Comparison of ENCODE assay signal across 22 mouse cellular contexts in genomic region chr14:101951107-101951506, GRCm38 (mm10).
A peak's percentile ranks its signal among the peaks of the same experiment; 100 is the strongest.
DNase-seq lines count a peak whose midpoint lies in the region; ATAC-seq and TF ChIP-seq lines count a peak whose summit lies in the region.
"Had no signal": no experiment of that assay in that cellular context is flagged by ENCODE, and none has a peak within 500 bp of the region (broad histone marks: within the 10 kb centered on the region; RNA-seq: fewer than 3 reads in every experiment).

No protein-coding gene starts in this region.

- H3K9me3 ChIP-seq in hindbrain, postnatal 0 days (ENCODE audit: low read length) = no peaks in the 10 kb centered on the region
- H3K9me3 ChIP-seq in hindbrain, embryonic 10.5 days = no peaks in the 10 kb centered on the region
- no peaks in the 10 kb centered on the region for H3K9me3 ChIP-seq in kidney, embryonic 15.5 days (replicated peaks)
- no peaks in the 10 kb centered on the region for H3K9me3 ChIP-seq in neural tube, embryonic 12.5 days
- H3K9me3 ChIP-seq: embryonic facial prominence, embryonic 15.5 days; heart, embryonic 15.5 days; limb, embryonic 12.5 days; liver, embryonic 13.5 days had no signal

- 0 out of 2 replicates have a peak, but pooled peaks have one; percentile 46 for ATAC-seq in hindbrain, postnatal 0 days
- peak; percentile 83 for ATAC-seq in kidney, embryonic 15.5 days (replicated peaks; ENCODE audit: low FRiP score)
- peak; percentile 58; the same call in 1 of the 2 replicates for ATAC-seq in neural tube, embryonic 12.5 days (ENCODE audit: low FRiP score, low read depth)
- ATAC-seq in erythroblast, adult 5-6 weeks (replicated peaks; ENCODE audit: low FRiP score, poor library complexity, severe bottlenecking) = no peak

- WGBS in hindbrain, postnatal 0 days = 56% methylated on average over 6 of the region's 6 CpGs
- WGBS in hindbrain, embryonic 10.5 days = 88% methylated on average over 6 of the region's 6 CpGs
- WGBS in kidney, embryonic 15.5 days = 59% methylated on average over 6 of the region's 6 CpGs
- 59% methylated on average over 6 of the region's 6 CpGs for WGBS in neural tube, embryonic 12.5 days

- no peaks in the 10 kb centered on the region for H3K27me3 ChIP-seq in hindbrain, postnatal 0 days (ENCODE audit: insufficient read depth, low read length)
- no peaks in the 10 kb centered on the region for H3K27me3 ChIP-seq in hindbrain, embryonic 10.5 days (ENCODE audit: insufficient read depth, poor library complexity, severe bottlenecking)
- no peaks in the 10 kb centered on the region for H3K27me3 ChIP-seq in kidney, embryonic 15.5 days
- H3K27me3 ChIP-seq in neural tube, embryonic 12.5 days (replicated peaks) = no peaks in the 10 kb centered on the region
- H3K27me3 ChIP-seq: embryonic facial prominence, embryonic 15.5 days; heart, embryonic 15.5 days; limb, embryonic 12.5 days; liver, embryonic 13.5 days had no signal

- H3K27ac ChIP-seq in hindbrain, postnatal 0 days = no peak overlapping the region
- H3K27ac ChIP-seq in hindbrain, embryonic 10.5 days = no peak overlapping the region
- no peak overlapping the region for H3K27ac ChIP-seq in kidney, embryonic 15.5 days
- no peak overlapping the region for H3K27ac ChIP-seq in neural tube, embryonic 12.5 days
- H3K27ac ChIP-seq: embryonic facial prominence, embryonic 15.5 days; gastrocnemius, adult 2 months; heart, embryonic 15.5 days; limb, embryonic 12.5 days; liver, embryonic 13.5 days had no signal

- no peak overlapping the region for H3K9ac ChIP-seq in hindbrain, postnatal 0 days (replicated peaks; ENCODE audit: low read length)
- no peak overlapping the region for H3K9ac ChIP-seq in kidney, embryonic 15.5 days
- H3K9ac ChIP-seq in neural tube, embryonic 12.5 days = no peak overlapping the region
- H3K9ac ChIP-seq: embryonic facial prominence, embryonic 15.5 days; heart, embryonic 15.5 days; limb, embryonic 12.5 days; liver, embryonic 13.5 days; lung, embryonic 14.5 days had no signal

- no peak for DNase-seq in hindbrain, postnatal 0 days (ENCODE audit: low spot score)
- no peak for DNase-seq in hindbrain, embryonic 10.5 days (ENCODE audit: low spot score)
- DNase-seq in kidney, adult 11 months = peak; percentile 77
- DNase-seq in right cerebral cortex, postnatal 36 days (ENCODE audit: low spot score in 2 of 2) = no peak
- DNase-seq: adrenal gland, postnatal 36 days; cerebellum, adult 11-12 months; cerebellum, postnatal 36 days; gastrocnemius, adult 2 months; heart, adult 11 months; heart, postnatal 4 days; liver, embryonic 13.5 days; lung, embryonic 14.5 days; lung, postnatal 36 days; spleen, adult 18-20 months; thymus, postnatal 36 days had no signal

- no peaks in the 10 kb centered on the region for H3K4me1 ChIP-seq in hindbrain, postnatal 0 days (ENCODE audit: insufficient read depth, low read length)
- no peaks in the 10 kb centered on the region for H3K4me1 ChIP-seq in hindbrain, embryonic 10.5 days (replicated peaks)
- H3K4me1 ChIP-seq in kidney, embryonic 15.5 days = no peaks in the 10 kb centered on the region
- H3K4me1 ChIP-seq in neural tube, embryonic 12.5 days = no peaks in the 10 kb centered on the region
- H3K4me1 ChIP-seq: embryonic facial prominence, embryonic 15.5 days; heart, embryonic 15.5 days; limb, embryonic 12.5 days; liver, embryonic 13.5 days had no signal

- H3K4me3 ChIP-seq in hindbrain, postnatal 0 days (ENCODE audit: low read length) = no peak overlapping the region
- no peak overlapping the region for H3K4me3 ChIP-seq in hindbrain, embryonic 10.5 days
- no peak overlapping the region for H3K4me3 ChIP-seq in kidney, embryonic 15.5 days (replicated peaks)
- H3K4me3 ChIP-seq in neural tube, embryonic 12.5 days = no peak overlapping the region
- H3K4me3 ChIP-seq: embryonic facial prominence, embryonic 15.5 days; gastrocnemius, adult 2 months; heart, embryonic 15.5 days; limb, embryonic 12.5 days; liver, embryonic 13.5 days had no signal

- no peak overlapping the region for H3K4me2 ChIP-seq in hindbrain, postnatal 0 days (ENCODE audit: low read depth, low read length)
- no peak overlapping the region for H3K4me2 ChIP-seq in kidney, embryonic 15.5 days
- no peak overlapping the region for H3K4me2 ChIP-seq in neural tube, embryonic 12.5 days (replicated peaks)
- H3K4me2 ChIP-seq: embryonic facial prominence, embryonic 15.5 days; heart, embryonic 15.5 days; limb, embryonic 12.5 days; liver, embryonic 13.5 days; lung, embryonic 14.5 days had no signal

- no peaks in the 10 kb centered on the region for H3K36me3 ChIP-seq in hindbrain, postnatal 0 days (ENCODE audit: insufficient read depth, low read length)
- no peaks in the 10 kb centered on the region for H3K36me3 ChIP-seq in hindbrain, embryonic 10.5 days
- H3K36me3 ChIP-seq in kidney, embryonic 15.5 days = no peaks in the 10 kb centered on the region
- H3K36me3 ChIP-seq in neural tube, embryonic 12.5 days = no peaks in the 10 kb centered on the region
- H3K36me3 ChIP-seq: embryonic facial prominence, embryonic 15.5 days; G1E; heart, embryonic 15.5 days; limb, embryonic 12.5 days; liver, embryonic 13.5 days had no signal

- TF ChIP-seq CTCF in hindbrain, postnatal 0 days (IDR thresholded peaks at IDR 0.05; ENCODE audit: low read depth) = no peak
